Mouse (Mus musculus): Measurements from ENCODE around the gene Prl8a8. TPM values are rescaled to one million over a fixed set of nuclear protein-coding genes. Genes with fewer than 3 reads are reported as not detected.

Prl8a8 gene
- polyA plus RNA-seq (2016; fragmentation: Nextera tagmentation; extraction: Ambion mirVana) = not detected in 2 replicates

GRCm38 (mm10) chr13:27513117-27513516, at the start of gene Prl8a8:
Prl8a8 (minus strand) TSS chr13:27513217.
- H3K4me1 ChIP-seq = no peaks in the 10 kb centered on the region
- no peaks in the 10 kb centered on the region for H3K27me3 ChIP-seq
- H3K9me3 ChIP-seq = no peaks in the 10 kb centered on the region
- no peak within 1 kb of the TSS for H3K9ac ChIP-seq (replicated peaks)
- H3K4me3 ChIP-seq = no peak within 1 kb of the TSS
- no peaks in the 10 kb centered on the region for H3K36me3 ChIP-seq
- 88% methylated on average over 4 of the region's 4 CpGs for WGBS
- no peak within 1 kb of the TSS for H3K27ac ChIP-seq (replicated peaks)
- no peak within 1 kb of the TSS for H3K4me2 ChIP-seq (replicated peaks)
- no peak for ATAC-seq (ENCODE audit: low FRiP score, low read depth)

DNA sequence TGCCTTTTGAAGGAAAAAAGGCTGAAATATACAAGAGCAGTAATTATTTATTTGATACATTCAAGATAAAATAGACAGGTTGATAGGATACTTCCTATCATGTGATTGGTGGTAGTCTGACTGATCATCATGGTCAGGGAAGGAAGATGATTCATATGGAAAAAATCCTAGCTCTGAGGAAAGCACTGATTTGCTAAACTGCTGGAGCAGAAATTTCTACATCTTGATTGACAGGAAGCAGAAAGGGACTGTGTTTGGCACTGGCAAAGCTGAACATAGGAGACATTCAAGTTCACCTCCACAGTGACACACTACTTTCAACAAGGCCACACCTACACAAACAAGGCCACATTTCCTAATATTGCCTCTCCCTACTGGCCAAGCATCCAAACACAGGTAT, 40.3 kb upstream of the Prl8a8 start:
- H3K4me3 ChIP-seq = no peak overlapping the region
- ATAC-seq (ENCODE audit: low FRiP score, low read depth) = no peak
- H3K4me1 ChIP-seq = no peaks in the 10 kb centered on the region
- no peak overlapping the region for H3K4me2 ChIP-seq (replicated peaks)
- no peak overlapping the region for H3K27ac ChIP-seq (replicated peaks)
- H3K9me3 ChIP-seq = no peaks in the 10 kb centered on the region
- no peaks in the 10 kb centered on the region for H3K36me3 ChIP-seq
- no peak overlapping the region for H3K9ac ChIP-seq (replicated peaks)
- H3K27me3 ChIP-seq = no peaks in the 10 kb centered on the region

DNA sequence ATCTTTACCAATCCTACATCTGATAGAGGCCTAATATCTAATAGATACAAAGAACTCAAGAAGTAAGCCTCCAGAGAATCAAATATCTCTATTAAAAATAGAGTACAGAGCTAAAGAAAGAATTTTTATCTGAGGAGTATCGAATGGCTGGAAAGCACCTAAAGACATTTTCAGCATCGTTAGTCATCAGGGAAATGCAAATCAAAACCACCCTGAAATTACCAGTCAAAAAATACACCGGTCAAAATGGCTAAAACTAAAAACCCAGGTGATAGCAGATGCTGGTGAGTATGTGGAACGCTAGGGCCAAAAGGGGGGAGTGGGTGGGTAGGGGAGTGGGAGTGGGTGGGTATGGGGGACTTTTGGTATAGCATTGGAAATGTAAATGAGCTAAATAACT, 10.1 kb upstream of the Prl8a8 start:
- Histone ChIP-seq H3K4me1 (no peaks in the 10 kb centered on the region), H3K27me3 (no peaks in the 10 kb centered on the region), H3K36me3 (no peaks in the 10 kb centered on the region), H3K9me3 (no peaks in the 10 kb centered on the region), H3K4me2 (replicated peaks) (no peak overlapping the region), H3K9ac (replicated peaks) (no peak overlapping the region), H3K4me3 (no peak overlapping the region), H3K27ac (replicated peaks) (no peak overlapping the region)
- ATAC-seq (ENCODE audit: low FRiP score, low read depth) = no peak
- WGBS = 85% methylated on average over 4 of the region's 4 CpGs

- no peak overlapping the region for H3K27ac ChIP-seq (replicated peaks)
- ATAC-seq (ENCODE audit: low FRiP score, low read depth) = no peak
- no peaks in the 10 kb centered on the region for H3K4me1 ChIP-seq
- no peaks in the 10 kb centered on the region for H3K27me3 ChIP-seq
- WGBS = 83% methylated on average over 1 of the region's 1 CpGs
- no peak overlapping the region for H3K4me2 ChIP-seq (replicated peaks)
- no peak overlapping the region for H3K9ac ChIP-seq (replicated peaks)
- no peaks in the 10 kb centered on the region for H3K36me3 ChIP-seq
- H3K9me3 ChIP-seq = no peaks in the 10 kb centered on the region
- H3K4me3 ChIP-seq = no peak overlapping the region
Measured at GRCm38 (mm10) chr13:27507645-27508044, 5.4 kb downstream of the Prl8a8 start.

Other genes starting within 250 kb of the Prl8a8 start
- gene Prl6a1, start 200.6 kb downstream of the Prl8a8 start, polyA plus RNA-seq (2016; fragmentation: Nextera tagmentation; extraction: Ambion mirVana) = not detected in 2 replicates
- not detected in 2 replicates for gene Prl8a2, start 167.5 kb downstream of the Prl8a8 start, polyA plus RNA-seq (2016; fragmentation: Nextera tagmentation; extraction: Ambion mirVana)
- not detected in 2 replicates for gene Prl2b1, start 122.4 kb downstream of the Prl8a8 start, polyA plus RNA-seq (2016; fragmentation: Nextera tagmentation; extraction: Ambion mirVana)
- gene Prl8a6, start 74.5 kb downstream of the Prl8a8 start, polyA plus RNA-seq (2016; fragmentation: Nextera tagmentation; extraction: Ambion mirVana) = not detected in 2 replicates
- gene Prl8a9, start 51.4 kb upstream of the Prl8a8 start, polyA plus RNA-seq (2016; fragmentation: Nextera tagmentation; extraction: Ambion mirVana) = not detected in 2 replicates
- gene Prl8a1, start 69.0 kb upstream of the Prl8a8 start, polyA plus RNA-seq (2016; fragmentation: Nextera tagmentation; extraction: Ambion mirVana) = not detected in 2 replicates
- gene Prl7b1, start 97.4 kb upstream of the Prl8a8 start, polyA plus RNA-seq (2016; fragmentation: Nextera tagmentation; extraction: Ambion mirVana) = not detected in 2 replicates
- not detected in 2 replicates for gene Prl7a1, start 129.3 kb upstream of the Prl8a8 start, polyA plus RNA-seq (2016; fragmentation: Nextera tagmentation; extraction: Ambion mirVana)
- gene Prl7a2, start 154.8 kb upstream of the Prl8a8 start, polyA plus RNA-seq (2016; fragmentation: Nextera tagmentation; extraction: Ambion mirVana) = not detected in 2 replicates
- not detected in 2 replicates for gene Prl7d1, start 203.5 kb upstream of the Prl8a8 start, polyA plus RNA-seq (2016; fragmentation: Nextera tagmentation; extraction: Ambion mirVana)

Data from midbrain, embryonic 12.5 days (tissue).